Mouse (Mus musculus) myocyte (in vitro differentiated cells): ENCODE data around the gene Dpysl4. TPM values are rescaled to one million over a fixed set of nuclear protein-coding genes. Genes with fewer than 3 reads are reported as not detected.
A peak's percentile ranks its signal among the peaks of the same experiment; 100 is the strongest.

Experiments
- H3K27me3 ChIP-seq: one replicate; pipeline ENCODE4 v1.6.1; 2011; ENCODE audit not compliant: control insufficient read depth, insufficient read depth, insufficient read length
- H3K36me3 ChIP-seq: one replicate; pipeline ENCODE4 v1.6.1; 2011; ENCODE audit not compliant: control insufficient read depth, insufficient read depth
- H3K4me2 ChIP-seq: one replicate; pipeline ENCODE4 v1.6.1; 2011; ENCODE audit warnings: low read depth, control low read depth
- H3K4me3 ChIP-seq: one replicate; pipeline ENCODE4 v1.5.1; 2011; ENCODE audit warnings: mild to moderate bottlenecking, control low read depth, moderate library complexity
- H3K79me2 ChIP-seq: one replicate; pipeline ENCODE4 v1.6.1; 2011; ENCODE audit not compliant: control insufficient read depth, insufficient read depth
- H3ac ChIP-seq: one replicate; pipeline ENCODE4 v1.6.1; 2011; ENCODE audit not compliant: control insufficient read depth, insufficient read length
- CEBPB ChIP-seq: IDR thresholded peaks from 2 replicates; pipeline ENCODE4 v1.6.1; 2011; ENCODE audit warnings: mild to moderate bottlenecking, moderate library complexity; ENCODE audit not compliant: poor library complexity, insufficient read depth, severe bottlenecking
- E2F4 ChIP-seq: IDR thresholded peaks from one replicate; pipeline ENCODE4 v1.6.1; 2011; ENCODE audit warnings: mild to moderate bottlenecking, control low read depth, moderate library complexity; ENCODE audit not compliant: insufficient read depth
- MAX ChIP-seq: IDR thresholded peaks from one replicate; pipeline ENCODE4 v1.6.1; 2011; ENCODE audit warnings: low read depth, mild to moderate bottlenecking, control low read depth
- MYOD1 ChIP-seq, 3 experiments: IDR thresholded peaks; one replicate each; pipeline ENCODE4 v1.6.1; 2011; ENCODE audit warnings: control low read depth in 2 of 3, low read depth in 2 of 3, mild to moderate bottlenecking in 2 of 3, moderate library complexity in 1 of 3; ENCODE audit not compliant: insufficient read length in 2 of 3, control insufficient read depth in 1 of 3
- MYOG ChIP-seq, 3 experiments: IDR thresholded peaks; one replicate each; pipeline ENCODE4 v1.6.1; 2011; ENCODE audit warnings: control low read depth in 2 of 3, low read depth in 2 of 3, mild to moderate bottlenecking in 2 of 3; ENCODE audit not compliant: insufficient read length in 2 of 3, control insufficient read depth in 1 of 3, insufficient read depth in 1 of 3
- POLR2A ChIP-seq: IDR thresholded peaks from one replicate; pipeline ENCODE4 v1.6.1; 2011; ENCODE audit warnings: low read depth, mild to moderate bottlenecking, control low read depth, moderate library complexity; ENCODE audit not compliant: insufficient read length
- POLR2AphosphoS2 ChIP-seq: IDR thresholded peaks from one replicate; pipeline ENCODE4 v1.6.1; 2011; ENCODE audit warnings: low read depth, control low read depth; ENCODE audit not compliant: insufficient read length
- REST ChIP-seq: IDR thresholded peaks from one replicate; pipeline ENCODE4 v1.6.1; 2011; ENCODE audit warnings: mild to moderate bottlenecking, control low read depth, moderate library complexity; ENCODE audit not compliant: insufficient read depth, insufficient read length
- SRF ChIP-seq: IDR thresholded peaks from one replicate; pipeline ENCODE4 v1.6.1; 2011; ENCODE audit warnings: low read depth; ENCODE audit not compliant: control insufficient read depth, insufficient read length
- TCF12 ChIP-seq: IDR thresholded peaks from one replicate; pipeline ENCODE4 v1.6.1; 2011; ENCODE audit warnings: mild to moderate bottlenecking, control low read depth; ENCODE audit not compliant: poor library complexity, insufficient read depth, severe bottlenecking
- TCF3 ChIP-seq: IDR thresholded peaks from one replicate; pipeline ENCODE4 v1.6.1; 2011; ENCODE audit warnings: low read depth, control low read depth; ENCODE audit not compliant: insufficient read length
- USF1 ChIP-seq: IDR thresholded peaks from one replicate; pipeline ENCODE4 v1.6.1; 2011; ENCODE audit warnings: low read depth, mild to moderate bottlenecking, control low read depth, moderate library complexity
- polyA plus RNA-seq: library from polyadenylated mRNA; unstranded; fragments of >200 nt; fragmentation: generic; extraction: Trizol; gene quantifications from one replicate; pipeline ENCODE4 v1.2.1, GENCODE M21; 2012; ENCODE audit warnings: missing spikeins

Gene Dpysl4
- polyA plus RNA-seq, 1 experiment = not detected

- no peaks in the 10 kb centered on the region for H3K36me3 ChIP-seq
- no peak for TF ChIP-seq POLR2AphosphoS2
- no peak for TF ChIP-seq CEBPB
- no peak for TF ChIP-seq E2F4
- TF ChIP-seq SRF = no peak
- no peak for TF ChIP-seq TCF12
- no peak for TF ChIP-seq TCF3
- TF ChIP-seq REST = no peak
- H3K79me2 ChIP-seq = no peaks in the 10 kb centered on the region
Observed at GRCm38 (mm10) chr7:139136906-139137491, 51.2 kb downstream of the Dpysl4 start.

GRCm38 (mm10) chr7:139139921-139140461 is 54.2 kb downstream of the Dpysl4 start:
- Histone ChIP-seq H3K27me3 (no peaks in the 10 kb centered on the region), H3K36me3 (no peaks in the 10 kb centered on the region), H3K4me2 (no peak overlapping the region), H3K4me3 (no peak overlapping the region), H3K79me2 (no peaks in the 10 kb centered on the region), H3ac (no peak overlapping the region)
- TF ChIP-seq CEBPB (no peak), POLR2AphosphoS2 (no peak), SRF (no peak), MYOD1 (IDR thresholded peaks at IDR 0.05; ENCODE audit: control insufficient read depth in 1 of 3, insufficient read length in 2 of 3, low read depth in 2 of 3) (no peak), USF1 (no peak), E2F4 (no peak)

More at GRCm38 (mm10) chr7:139136906-139137491, 51.2 kb downstream of the Dpysl4 start:
- Histone ChIP-seq H3K4me3 (no peak overlapping the region), H3K4me2 (no peak overlapping the region), H3K27me3 (no peaks in the 10 kb centered on the region), H3ac (no peak overlapping the region)

GRCm38 (mm10) chr7:139143785-139144184 is 58.0 kb downstream of the Dpysl4 start:
- no peaks in the 10 kb centered on the region for H3K36me3 ChIP-seq

GRCm38 (mm10) chr7:139145891-139146290 is 60.1 kb downstream of the Dpysl4 start:
- Histone ChIP-seq H3K79me2 (no peaks in the 10 kb centered on the region), H3K4me2 (peak overlapping the region; percentile 62), H3K36me3 (no peaks in the 10 kb centered on the region), H3ac (no peak overlapping the region), H3K27me3 (no peaks in the 10 kb centered on the region), H3K4me3 (no peak overlapping the region)
- peak; percentile 44 for TF ChIP-seq TCF12
- no peak for TF ChIP-seq MAX
- TF ChIP-seq POLR2AphosphoS2 = no peak
- TF ChIP-seq CEBPB = 0 out of 2 replicates have a peak, but pooled peaks have one; percentile 6
- TF ChIP-seq SRF = no peak
- peak; percentile 22 for TF ChIP-seq TCF3
- TF ChIP-seq MYOG (IDR thresholded peaks at IDR 0.05; ENCODE audit: control insufficient read depth in 1 of 3, insufficient read depth in 1 of 3, insufficient read length in 2 of 3, low read depth in 2 of 3) = peak; percentile 4 to 86 (median 38)
- peak in 2 of 3 experiments; percentile 73 to 84 for TF ChIP-seq MYOD1 (IDR thresholded peaks at IDR 0.05; ENCODE audit: control insufficient read depth in 1 of 3, insufficient read length in 2 of 3, low read depth in 2 of 3)
- TF ChIP-seq REST = no peak
- no peak for TF ChIP-seq POLR2A
- TF ChIP-seq USF1 = no peak
- no peak for TF ChIP-seq E2F4

More at GRCm38 (mm10) chr7:139143785-139144184, 58.0 kb downstream of the Dpysl4 start:
- Histone ChIP-seq H3K79me2 (no peaks in the 10 kb centered on the region), H3K4me2 (no peak overlapping the region), H3K4me3 (no peak overlapping the region), H3K27me3 (no peaks in the 10 kb centered on the region), H3ac (no peak overlapping the region)
- TF ChIP-seq REST (no peak), POLR2A (no peak), POLR2AphosphoS2 (no peak), USF1 (no peak), MYOD1 (IDR thresholded peaks at IDR 0.05; ENCODE audit: control insufficient read depth in 1 of 3, insufficient read length in 2 of 3, low read depth in 2 of 3) (no peak), MYOG (IDR thresholded peaks at IDR 0.05; ENCODE audit: control insufficient read depth in 1 of 3, insufficient read depth in 1 of 3, insufficient read length in 2 of 3, low read depth in 2 of 3) (no peak), SRF (no peak), CEBPB (no peak)

GRCm38 (mm10) chr7:139147360-139147759 is 61.6 kb downstream of the Dpysl4 start:
- H3K4me3 ChIP-seq = no peak overlapping the region
- no peaks in the 10 kb centered on the region for H3K79me2 ChIP-seq
- H3K36me3 ChIP-seq = no peaks in the 10 kb centered on the region
- no peak overlapping the region for H3K4me2 ChIP-seq
- no peak for TF ChIP-seq MYOD1 (IDR thresholded peaks at IDR 0.05; ENCODE audit: control insufficient read depth in 1 of 3, insufficient read length in 2 of 3, low read depth in 2 of 3)
- no peak for TF ChIP-seq POLR2A
- no peak for TF ChIP-seq USF1
- no peak for TF ChIP-seq REST
- TF ChIP-seq TCF3 = no peak
- TF ChIP-seq MYOG (IDR thresholded peaks at IDR 0.05; ENCODE audit: control insufficient read depth in 1 of 3, insufficient read depth in 1 of 3, insufficient read length in 2 of 3, low read depth in 2 of 3) = no peak
- TF ChIP-seq E2F4 = no peak
- TF ChIP-seq TCF12 = no peak
- TF ChIP-seq POLR2AphosphoS2 = no peak
- TF ChIP-seq CEBPB = no peak
- no peak for TF ChIP-seq MAX
- TF ChIP-seq SRF = no peak
- H3K27me3 ChIP-seq = no peaks in the 10 kb centered on the region
- no peak overlapping the region for H3ac ChIP-seq
